Mouse (Mus musculus): ENCODE measurements around the gene Ccdc107. TPM values are rescaled to one million over a fixed set of nuclear protein-coding genes. Genes with fewer than 3 reads are reported as not detected.
"Not testable (repeated sequence)": the region's sequence is repeated elsewhere in the genome, so short reads cannot be mapped to it uniquely, and the experiment has no call there.

The Ccdc107 gene
- total RNA-seq, 2 experiments from 2014 or later = 19.8 to 22.4 TPM

DNA sequence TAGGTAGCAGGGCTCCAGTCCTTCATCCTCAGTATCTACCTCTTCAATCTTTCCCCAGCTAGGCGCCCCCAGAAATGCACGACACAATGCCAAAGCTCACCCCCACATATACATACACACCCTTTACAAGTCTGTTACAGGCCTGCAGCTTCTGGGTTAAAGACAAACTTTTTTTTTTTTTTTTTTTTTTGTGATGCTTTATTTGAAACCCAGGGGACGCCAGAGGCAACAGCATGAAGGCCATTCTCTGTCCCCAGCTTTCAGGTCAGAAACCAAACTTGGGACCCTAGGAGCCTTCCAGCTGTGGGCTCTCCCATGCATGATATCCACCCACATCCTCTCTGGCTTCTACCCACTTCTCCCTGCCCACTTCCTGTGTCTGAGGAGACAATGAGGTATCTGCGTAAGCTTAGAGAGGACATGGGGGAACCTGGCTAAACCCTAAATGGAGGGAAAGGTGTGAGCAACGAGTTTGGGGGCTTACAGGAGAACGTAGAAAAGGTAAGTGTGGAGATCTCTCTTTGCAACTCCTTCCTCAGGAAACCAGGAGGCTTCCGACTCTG, 10.7 kb upstream of the Ccdc107 start:
- intact Hi-C loops (cut with DNase I) = no loop called here
- no peak for DNase-seq

DNA sequence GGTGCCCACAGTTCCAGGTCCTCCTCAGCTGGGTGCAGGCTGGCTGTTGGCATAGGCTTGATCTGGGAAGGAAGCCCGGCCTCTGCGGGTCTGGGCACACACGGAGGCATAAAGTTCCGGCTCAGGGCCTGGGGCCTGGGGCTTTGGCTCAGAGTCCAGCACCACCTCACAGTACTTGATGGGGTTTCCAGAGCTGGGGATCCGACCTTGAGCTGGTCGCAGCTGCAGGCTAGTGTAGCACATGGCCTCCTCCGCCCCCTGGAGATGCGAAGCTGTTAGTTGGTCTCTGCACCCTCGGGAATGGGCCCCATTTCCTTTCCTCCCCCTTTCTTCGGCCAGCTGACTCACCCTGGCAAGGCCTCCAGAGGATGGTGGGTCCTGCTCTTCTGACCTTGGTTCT, 10.1 kb upstream of the Ccdc107 start:
- intact Hi-C loops (cut with DNase I) = no loop called here

DNA sequence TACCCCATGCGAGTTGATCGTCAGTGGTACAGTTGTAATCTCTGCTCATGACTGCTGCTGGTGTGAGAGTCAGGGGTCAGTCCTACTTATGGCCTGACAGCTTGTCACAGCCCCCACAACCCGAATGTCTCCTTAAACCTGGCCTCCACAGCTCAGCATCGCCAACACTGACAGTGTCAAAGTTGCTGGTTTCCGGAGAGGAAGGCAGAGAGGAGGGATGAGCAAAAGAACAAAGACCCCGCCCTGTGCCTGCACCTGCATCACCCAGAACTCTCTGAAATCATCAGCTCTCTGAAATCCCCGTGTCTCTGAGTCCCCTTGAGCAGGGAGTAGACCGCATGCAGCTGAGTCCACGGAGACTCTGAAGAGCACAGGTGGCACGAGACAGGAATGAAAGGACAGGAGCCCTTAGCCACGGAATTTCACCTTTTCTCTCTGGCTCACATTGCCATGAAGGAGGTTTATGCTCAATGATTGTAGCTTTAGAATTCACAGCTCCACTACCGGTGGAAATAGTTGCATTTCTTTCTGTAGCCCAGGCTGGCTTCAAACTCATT, 9.1 kb upstream of the Ccdc107 start, which contains the start of gene Sit1:
Gene Sit1 (minus strand): TSS at position 200 of the 557 bp plus-strand sequence.
- intact Hi-C loops (cut with DNase I) = no loop called here

More for the DNA sequence above, 10.1 kb upstream of the Ccdc107 start:
- DNase-seq = no peak

DNA sequence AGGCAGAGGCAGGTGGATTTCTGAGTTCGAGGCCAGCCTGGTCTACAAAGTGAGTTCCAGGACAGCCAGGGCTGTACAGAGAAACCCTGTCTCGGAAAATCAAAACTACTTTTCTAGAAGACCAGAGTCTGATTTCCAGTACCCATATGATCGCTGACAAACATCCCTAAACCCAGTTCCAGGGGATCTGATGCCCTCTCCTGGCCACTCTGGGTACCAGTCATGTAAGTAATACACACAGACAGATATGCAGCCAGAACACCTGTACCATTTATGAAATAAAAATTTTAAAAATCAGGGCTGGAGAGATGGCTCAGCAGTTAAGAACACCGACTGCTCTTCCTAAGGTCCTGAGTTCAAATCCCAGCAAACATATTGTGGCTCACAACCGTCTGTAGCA, 7.0 kb upstream of the Ccdc107 start:
- intact Hi-C loops (cut with DNase I); DNase-seq: not testable (repeated sequence)

More for the DNA sequence above, 9.1 kb upstream of the Ccdc107 start, which contains the start of gene Sit1:
- no peak for DNase-seq

DNA sequence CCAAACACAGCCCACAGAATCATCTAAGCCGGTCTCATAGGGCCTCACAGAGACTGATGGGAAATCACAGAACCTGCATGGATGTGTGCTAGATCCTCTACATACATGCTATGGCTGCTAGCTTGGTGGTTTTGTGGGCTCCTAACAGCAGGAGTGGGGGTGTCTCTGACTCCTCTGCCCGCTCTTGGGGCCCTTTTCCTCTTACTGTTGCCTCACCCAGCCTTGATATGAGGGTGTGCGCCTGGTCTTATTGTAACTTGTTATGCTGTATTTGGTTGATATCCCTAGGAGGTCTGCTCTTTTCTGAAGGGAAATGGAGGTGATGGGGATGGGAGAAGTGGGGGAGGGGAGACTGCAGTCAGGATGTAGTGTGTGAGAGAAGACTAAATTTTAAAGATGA, 3.1 kb upstream of the Ccdc107 start:
- DNase-seq = no peak
- intact Hi-C loops (cut with DNase I) = no loop called here

DNA sequence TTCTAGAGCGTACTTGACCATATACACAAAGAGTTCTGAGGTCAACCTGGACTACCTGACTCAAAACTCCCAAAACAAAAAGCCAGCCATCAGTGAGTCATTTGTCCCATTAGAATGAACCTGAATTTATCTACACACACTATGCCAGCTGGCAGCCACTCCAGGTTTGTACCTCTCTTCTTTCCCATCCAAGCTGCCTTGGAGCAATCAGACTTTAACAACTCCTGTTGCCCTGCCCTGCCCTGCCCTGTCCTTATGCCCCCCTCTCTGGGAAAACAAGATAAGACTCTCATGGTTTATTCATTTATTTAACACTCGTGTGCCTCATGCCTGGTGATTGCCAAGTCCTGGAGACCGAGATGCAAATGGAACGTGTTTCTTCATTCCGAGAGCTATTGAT, 1.9 kb upstream of the Ccdc107 start:
- no peak for DNase-seq
- intact Hi-C loops (cut with DNase I) = no loop called here

DNA sequence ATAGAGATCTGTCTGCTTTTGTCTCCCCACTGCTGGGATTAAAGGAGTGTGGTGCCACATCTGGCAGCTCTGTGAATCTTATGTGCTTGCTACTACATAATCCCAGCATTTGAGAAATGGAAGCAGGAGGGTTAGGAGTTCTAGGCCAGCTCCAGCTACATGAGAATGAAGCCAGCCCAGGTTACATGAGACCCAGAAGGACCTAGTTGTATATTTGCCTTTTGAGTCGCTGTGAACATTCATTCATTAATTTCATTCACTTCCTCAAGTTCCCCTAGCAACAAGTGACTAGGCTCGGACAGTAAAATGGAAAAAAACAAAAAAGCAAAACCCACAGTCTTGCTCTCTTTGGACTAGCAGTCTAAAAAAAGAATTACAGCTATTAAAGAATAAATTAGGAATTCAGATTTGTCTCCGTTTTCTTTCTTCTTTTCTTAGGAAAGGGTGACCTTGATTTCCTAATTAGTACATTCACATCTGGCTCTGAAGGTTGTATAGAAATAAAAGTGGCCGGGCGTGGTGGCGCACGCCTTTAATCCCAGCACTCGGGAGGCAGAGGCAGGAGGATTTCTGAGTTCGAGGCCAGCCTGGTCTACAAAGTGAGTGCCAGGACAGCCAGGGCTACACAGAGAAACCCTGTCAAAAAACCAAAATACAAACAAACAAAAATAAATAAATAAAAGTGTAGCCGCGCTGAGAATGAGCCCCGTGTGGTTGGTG, 439 bp upstream of the Ccdc107 start:
- intact Hi-C loops (cut with DNase I) = no loop called here
- DNase-seq = no peak

DNA sequence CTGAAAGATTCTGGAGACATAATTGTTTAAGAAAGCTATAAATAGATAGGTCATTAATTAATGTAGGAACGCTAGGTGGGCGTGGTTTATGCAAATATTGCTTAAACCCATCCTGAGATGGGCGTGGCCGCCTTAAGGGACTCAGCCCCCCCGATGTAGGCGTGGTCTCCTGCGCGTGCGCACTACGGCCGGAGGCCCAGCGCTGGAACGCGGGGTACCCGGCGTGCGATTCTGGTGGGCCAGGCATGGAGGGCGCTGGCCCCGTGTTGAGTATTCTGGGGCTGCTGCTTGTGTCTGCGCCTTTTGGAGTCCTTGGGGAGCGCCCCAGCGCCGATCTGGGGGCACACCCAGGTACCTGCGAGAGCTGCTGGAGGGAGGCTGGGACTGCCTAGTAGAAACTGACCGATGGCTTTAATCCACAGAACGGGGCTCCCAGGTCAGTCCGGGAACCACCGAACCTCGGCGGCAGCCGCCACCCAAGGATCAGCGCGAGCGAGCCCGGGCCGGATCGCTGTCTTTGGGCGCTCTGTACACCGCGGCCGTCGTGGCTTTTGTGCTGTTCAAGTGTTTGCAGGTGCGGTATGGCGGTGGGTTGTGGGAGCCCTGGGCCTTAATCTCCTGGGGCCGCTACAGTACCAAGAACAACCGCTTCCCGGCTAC, 616 bp downstream of the Ccdc107 start:
- peak; percentile 94 to 97 for DNase-seq
- intact Hi-C loops (cut with DNase I) = no loop called here

DNA sequence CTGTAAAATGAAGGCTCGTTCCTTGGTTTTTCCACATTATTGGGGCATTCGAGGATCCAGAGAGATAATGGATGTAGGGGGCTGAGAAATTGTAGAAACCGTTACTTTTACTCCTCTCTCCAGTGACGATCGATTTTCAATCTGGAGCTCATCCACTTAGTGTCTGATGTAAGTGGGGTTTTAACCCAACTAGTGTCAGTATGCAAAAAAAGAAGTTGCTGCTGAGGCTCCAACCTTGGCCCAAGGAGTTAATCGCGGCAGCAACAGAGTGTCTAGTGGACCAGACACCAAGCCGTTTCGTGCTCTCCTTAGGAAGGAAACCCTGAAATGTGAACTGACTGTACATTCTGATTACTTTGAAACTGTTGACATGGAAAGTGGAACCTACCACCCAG, 1.1 kb downstream of the Ccdc107 start:
- DNase-seq = no peak
- intact Hi-C loops (cut with DNase I) = loop anchor here (1.0 kb wide), 1 partner anchor 24 kb away; no protein-coding TSS in a partner anchor

DNA sequence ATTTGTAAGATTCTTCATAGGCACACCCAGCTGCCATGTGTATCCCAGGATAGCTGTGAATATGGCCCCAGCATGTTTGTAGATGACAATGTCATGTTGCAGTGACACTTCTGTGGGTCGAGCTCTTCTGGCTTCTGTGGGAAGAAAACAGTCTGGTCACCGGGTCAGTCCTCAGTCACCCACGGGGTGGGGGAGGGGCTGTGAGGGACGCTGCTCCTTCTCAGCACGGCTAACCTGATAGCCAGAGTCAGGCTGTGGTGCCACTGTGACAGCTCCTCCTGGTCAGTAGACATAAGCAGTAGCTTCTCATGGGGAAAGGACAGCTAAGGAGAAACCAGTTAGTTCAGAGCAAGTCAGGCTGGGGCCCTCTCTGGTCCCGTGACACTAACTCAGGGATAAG, 3.9 kb downstream of the Ccdc107 start:
- DNase-seq = no peak
- intact Hi-C loops (cut with DNase I) = no loop called here

DNA sequence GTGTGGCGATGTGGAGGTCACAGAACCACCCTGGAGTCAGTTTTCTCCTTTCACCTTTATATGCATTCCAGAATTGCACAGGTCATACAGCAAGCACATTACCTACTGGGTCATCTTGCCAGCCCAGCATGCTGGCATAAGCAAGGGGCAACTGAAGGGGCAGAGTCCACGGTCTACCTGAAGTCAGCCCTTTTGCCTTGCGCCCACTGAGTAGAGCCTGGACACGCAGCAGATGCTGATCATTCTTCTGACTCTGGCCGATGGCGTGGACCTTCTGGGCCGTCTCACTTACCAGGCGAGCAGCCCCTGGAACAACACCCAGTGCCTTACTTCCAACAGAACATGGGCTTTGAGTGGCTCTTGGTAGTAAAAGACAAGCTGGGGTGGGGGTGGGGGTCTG, 4.7 kb downstream of the Ccdc107 start:
- intact Hi-C loops (cut with DNase I) = no loop called here
- DNase-seq = no peak

DNA sequence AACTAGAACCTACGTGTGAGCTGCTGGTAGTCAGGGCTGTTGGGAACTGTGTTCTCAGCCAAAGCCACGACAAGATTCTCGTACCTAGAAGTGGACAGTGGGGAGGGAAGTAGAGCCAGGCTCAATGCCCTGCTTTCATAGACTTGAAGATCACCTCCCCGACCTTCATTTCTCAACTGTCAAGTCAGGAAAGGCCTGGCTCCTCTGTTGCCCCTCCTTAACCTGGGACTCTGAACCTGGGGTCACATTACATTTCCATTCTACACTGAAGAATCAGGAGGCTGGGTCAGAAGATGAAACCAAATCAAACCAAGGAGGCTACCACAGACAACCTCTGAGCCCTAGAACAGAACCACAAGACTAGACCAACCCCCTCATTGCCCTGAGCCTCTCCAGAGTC, 5.2 kb downstream of the Ccdc107 start:
- DNase-seq = no peak
- intact Hi-C loops (cut with DNase I) = no loop called here

DNA sequence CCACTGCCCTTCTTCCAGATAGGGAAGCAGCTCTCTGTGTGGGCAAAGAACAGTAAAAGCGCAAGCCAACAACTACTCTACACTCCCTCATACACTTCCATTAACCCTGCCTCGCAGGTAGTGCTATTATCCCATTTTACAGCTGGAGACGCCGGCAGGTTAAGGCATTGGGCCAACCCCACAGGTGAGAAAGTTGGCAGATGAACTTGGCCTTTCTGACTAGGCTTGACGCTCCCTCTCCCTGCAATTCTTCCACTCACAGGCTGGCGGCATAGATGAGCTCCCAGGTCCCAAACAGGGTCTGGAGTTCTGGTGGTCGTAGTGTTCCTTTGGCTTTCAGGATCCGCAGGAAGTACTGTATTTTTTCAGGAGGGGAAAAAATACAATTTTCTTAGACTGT, 6.3 kb downstream of the Ccdc107 start:
- intact Hi-C loops (cut with DNase I) = no loop called here
- no peak for DNase-seq

DNA sequence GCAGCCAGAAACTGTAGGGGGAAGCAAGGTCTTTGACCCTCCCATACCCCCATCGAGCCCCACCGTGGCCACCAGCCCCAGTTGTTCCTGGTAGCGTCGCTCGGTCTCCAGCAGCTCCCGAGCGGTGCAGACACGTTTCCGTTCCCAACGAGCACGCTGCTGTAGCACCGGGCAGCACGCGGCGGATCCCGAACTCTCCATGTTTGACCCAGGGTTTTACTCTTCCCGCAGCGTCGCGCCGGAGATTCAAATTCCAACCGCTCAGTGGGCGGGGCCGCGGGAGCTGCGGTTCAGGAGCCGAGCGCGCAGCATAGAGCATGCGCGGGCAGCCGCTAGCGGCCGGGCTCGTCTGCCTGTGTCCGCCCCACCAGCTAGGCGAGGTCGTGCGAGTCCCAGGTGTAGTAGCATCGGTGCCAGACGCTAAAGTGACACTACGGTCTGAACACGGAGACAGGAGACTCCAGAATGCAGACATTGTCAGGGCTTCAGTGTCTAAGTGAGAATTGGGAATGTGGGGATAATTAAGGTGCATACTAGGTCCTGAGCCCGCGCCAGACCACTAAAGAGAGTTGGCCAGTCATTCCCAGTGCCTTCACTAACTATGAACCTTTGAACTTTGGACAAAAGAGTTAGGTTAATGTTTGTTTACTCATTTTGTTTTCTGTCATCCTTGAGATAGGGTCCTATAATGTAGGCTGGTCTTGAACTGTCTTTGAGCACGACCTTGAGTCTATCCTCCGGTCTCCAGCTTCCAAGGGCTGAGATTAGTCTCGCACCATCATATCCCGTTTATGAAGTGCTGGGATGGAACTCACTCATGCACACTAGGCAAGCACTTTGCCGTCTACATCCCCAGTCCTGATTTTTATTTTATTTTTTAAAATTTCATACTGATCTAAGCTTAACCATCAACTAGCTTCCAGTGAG, 7.0 kb downstream of the Ccdc107 start, which contains the start of gene Arhgef39:
Gene Arhgef39 (minus strand): TSS at position 289 of the 927 bp plus-strand sequence.
- intact Hi-C loops (cut with DNase I) = no loop called here
- DNase-seq = peak; percentile 65 to 68

DNA sequence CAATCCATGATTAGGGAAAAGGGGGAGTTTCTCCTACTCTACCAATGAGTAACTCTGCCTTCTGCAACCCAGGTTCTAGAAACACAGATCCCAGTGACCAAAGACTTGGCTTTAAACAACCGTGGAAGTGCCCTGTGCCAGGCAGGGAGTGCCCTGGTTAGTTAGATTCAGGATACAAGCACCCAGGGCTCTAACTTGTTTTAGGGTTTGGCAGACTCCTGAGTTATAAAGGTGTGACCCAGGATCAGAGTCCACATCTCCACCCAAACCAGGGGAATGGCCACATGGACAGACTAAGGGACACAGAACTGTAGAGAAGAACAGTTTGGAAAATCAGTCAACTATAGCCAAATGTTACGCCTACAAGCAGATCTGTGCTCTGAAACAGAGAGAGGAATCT, 10.3 kb downstream of the Ccdc107 start:
- no peak for DNase-seq
- intact Hi-C loops (cut with DNase I) = no loop called here

DNA sequence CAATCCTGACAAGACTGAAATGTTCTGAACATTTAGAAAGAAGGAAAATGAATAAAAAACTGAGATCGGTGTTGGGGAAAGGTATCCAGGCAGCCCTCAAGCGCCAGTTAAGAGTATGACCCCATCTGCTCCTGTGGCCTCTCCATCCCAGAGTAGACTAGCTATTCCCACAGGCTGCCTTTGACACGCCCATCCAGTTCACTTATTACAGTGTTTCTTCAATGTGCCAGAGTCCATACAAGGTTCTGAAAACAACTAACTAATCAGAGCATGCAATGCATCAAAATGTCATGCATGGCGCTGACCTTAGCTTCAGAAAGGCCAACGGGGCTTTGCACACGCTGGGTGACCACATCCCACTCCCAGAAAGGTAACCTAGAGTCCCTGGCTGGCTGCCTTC, 10.8 kb downstream of the Ccdc107 start:
- intact Hi-C loops (cut with DNase I) = no loop called here
- no peak for DNase-seq

DNA sequence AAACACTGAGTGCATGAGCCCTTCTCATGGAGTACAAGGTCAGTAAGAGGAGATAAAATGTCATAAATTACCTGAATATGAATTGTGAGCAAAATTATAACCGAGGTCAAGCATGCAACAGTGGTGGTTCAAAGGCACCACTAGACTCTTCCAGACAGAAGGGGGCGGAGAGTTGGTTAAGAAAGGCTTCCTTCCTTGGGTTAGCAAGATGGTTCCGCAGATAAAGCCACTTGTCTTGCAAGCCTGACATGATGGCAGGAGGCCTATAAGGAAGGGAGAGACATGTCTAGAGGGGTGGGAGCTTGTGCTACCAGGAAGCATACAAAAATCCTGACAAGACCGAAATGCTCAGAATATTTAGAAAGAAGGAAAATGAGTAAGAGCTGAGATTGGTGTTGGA, 11.6 kb downstream of the Ccdc107 start:
- intact Hi-C loops (cut with DNase I) = no loop called here
- no peak for DNase-seq

DNA sequence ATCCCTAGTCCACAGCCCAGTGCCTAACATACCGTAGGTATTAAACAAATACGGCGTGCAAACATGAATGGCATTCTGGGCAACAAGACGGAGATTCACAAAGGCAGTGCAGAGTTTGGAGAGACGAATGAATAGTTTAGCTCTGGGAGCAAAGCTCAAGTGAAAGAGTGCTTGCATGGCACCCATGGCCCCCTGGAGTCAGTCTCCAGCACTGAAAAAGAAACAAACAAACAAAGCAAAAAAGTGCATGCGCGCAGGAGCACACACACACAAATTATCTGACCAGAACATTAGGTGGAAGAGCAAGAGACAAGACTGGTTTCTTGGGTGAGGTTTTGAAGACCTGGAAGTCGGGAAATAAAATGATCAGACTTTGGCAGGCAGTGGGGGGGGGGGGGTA, 13.4 kb downstream of the Ccdc107 start:
- DNase-seq = no peak
- intact Hi-C loops (cut with DNase I) = no loop called here

DNA sequence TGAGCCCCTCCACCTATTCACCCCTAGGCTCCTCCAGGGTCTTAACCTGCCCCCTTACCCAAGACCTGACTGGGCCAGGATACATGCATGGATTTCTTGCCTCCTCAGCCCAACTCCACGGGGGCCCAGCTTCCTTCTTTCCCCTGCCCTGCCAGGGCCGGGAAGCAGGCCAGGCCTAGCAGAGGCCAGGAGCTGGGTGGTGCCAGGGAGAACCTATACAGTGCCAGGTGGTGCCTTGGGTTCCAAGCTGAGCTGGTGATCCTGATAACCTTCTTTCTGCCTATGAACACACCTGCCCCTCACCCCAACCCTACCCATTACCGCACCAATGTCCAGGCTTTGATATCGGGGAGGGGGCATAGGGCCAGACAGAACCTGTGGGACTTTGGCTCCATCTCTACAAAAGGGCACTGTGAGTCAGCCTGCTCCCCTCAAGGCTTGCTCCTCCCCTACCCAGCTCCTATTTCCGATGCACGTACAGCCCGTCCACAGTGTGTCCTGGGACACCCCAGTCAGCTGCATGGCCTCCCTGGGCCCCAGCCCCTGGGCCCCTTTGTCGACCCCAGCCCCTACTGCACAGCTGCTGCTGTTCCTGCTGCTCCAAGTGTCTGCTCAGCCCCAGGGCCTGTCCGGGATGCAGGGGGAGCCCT, 14.0 kb downstream of the Ccdc107 start, which contains the start of gene Car9:
Gene Car9 (plus strand): TSS at position 431 of the 650 bp plus-strand sequence.
- peak; percentile 56 to 70 for DNase-seq

More for the DNA sequence above, 14.0 kb downstream of the Ccdc107 start, which contains the start of gene Car9:
- intact Hi-C loops (cut with DNase I) = no loop called here
